Mouse (Mus musculus) kidney, adult 2 months (tissue): ENCODE data around the gene Gm26920. TPM values are rescaled to one million over a fixed set of nuclear protein-coding genes. Genes with fewer than 3 reads are reported as not detected.
"Not testable (repeated sequence)": the region's sequence is repeated elsewhere in the genome, so short reads cannot be mapped to it uniquely, and the experiment has no call there.

Experiments used
- DNase-seq: peaks from one replicate; pipeline ENCODE4 v3.0.0; 2021
- H3K27ac ChIP-seq: fragments of 200-500 bp; 2 replicates; pipeline ENCODE4 v1.5.1; 2012; ENCODE audit warnings: low read depth, low read length, control low read depth, inconsistent platforms; ENCODE audit not compliant: insufficient read depth
- H3K27me3 ChIP-seq: fragments of 200-500 bp; replicated peaks from 2 replicates; pipeline ENCODE4 v1.6.1; 2012; ENCODE audit warnings: mild to moderate bottlenecking, moderate library complexity, low read length, inconsistent platforms; ENCODE audit not compliant: control insufficient read depth, insufficient read depth
- H3K36me3 ChIP-seq: fragments of 200-500 bp; 2 replicates; pipeline ENCODE4 v1.6.1; 2012; ENCODE audit warnings: mild to moderate bottlenecking, moderate library complexity, low read length, inconsistent platforms; ENCODE audit not compliant: control insufficient read depth, insufficient read depth
- H3K4me1 ChIP-seq: fragments of 200-500 bp; 2 replicates; pipeline ENCODE4 v1.6.1; 2011; ENCODE audit warnings: low read length; ENCODE audit not compliant: control insufficient read depth, insufficient read depth
- H3K4me3 ChIP-seq: fragments of 200-500 bp; 2 replicates; pipeline ENCODE4 v1.5.1; 2011; ENCODE audit warnings: mild to moderate bottlenecking, low read depth, low read length, control low read depth; ENCODE audit not compliant: insufficient read depth
- CTCF ChIP-seq: fragments of 200-500 bp; conservative IDR thresholded peaks from 2 replicates; pipeline ENCODE4 v1.5.1; 2011; ENCODE audit warnings: low read depth, mild to moderate bottlenecking, control low read depth, low read length, moderate library complexity, mixed read lengths; ENCODE audit not compliant: insufficient read depth, insufficient read length
- POLR2A ChIP-seq: fragments of 200-500 bp; IDR thresholded peaks from one replicate; pipeline ENCODE4 v1.6.1; 2011; ENCODE audit warnings: low read depth, low read length, control low read depth
- WGBS: fragments of 180-500 bp; shearing (Covaris S2); methylation state at CpG from one replicate; pipeline ENCODE4 v1.1.7; 2018; 5-methylcytosine and 5-hydroxymethylcytosine counted together
- polyA plus RNA-seq: library from polyadenylated mRNA; depleted of rRNA; stranded (reverse); fragments of >200 nt; gene quantifications from 2 replicates; pipeline ENCODE4 v1.2.3, GENCODE M21; 2012; rRNA removed

Gene Gm26920
- 0.07 TPM in 1 of 2 replicates, not detected in the other for polyA plus RNA-seq

DNA sequence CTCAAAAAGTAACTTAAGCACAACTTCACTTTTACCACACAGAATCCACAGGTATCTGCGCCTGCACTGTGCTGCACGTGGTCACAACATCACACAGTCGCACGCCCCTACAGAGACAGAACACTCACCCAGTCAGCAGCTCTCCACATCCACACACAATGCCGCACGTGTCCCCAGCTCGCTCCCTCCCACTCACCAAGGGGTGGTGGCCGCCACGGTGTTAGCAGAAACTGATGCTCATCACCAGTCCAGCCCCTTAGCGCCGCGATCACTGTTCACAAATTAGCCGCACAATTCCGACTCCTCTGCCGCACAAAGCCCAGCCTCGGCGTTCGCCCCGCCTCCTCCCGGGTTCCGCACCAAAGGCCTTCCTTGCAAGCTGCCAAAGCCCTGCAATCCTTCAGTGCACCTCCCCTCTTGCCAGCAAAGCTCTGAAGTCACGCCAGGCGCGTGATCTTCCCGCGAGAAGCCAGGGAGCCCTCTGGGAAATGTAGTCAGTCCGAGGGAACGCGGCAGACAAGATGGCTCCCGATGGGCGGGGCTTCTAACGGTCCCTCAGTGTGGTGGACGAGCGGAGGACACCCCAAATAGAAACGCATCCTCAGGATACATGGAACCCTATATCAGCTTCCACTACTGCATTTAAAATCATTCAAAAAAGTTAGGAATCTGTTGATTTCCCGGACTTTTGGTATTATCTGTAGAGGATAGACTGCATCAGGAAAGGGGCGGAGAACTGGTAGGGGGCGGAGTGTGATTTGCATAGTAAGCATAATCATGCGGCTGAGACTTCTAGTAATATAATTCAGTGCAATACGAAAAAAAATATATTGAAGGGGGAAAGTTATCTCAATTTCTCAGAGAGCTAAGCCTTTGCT is at the start of gene Gm26920, which contains the start of gene Zfp566:
Gene Gm26920 (minus strand): TSS at position 319 of the 878 bp plus-strand sequence.
Gene Zfp566 (minus strand): TSS at position 436 of the 878 bp plus-strand sequence.
- peak within 1 kb of the TSS; percentile 68 for H3K4me3 ChIP-seq
- under 1% methylated on average over 40 of the region's 40 CpGs for WGBS
- H3K4me1 ChIP-seq = peaks cover 4% of the 10 kb centered on the region; the same call in 1 of the 2 replicates
- H3K27me3 ChIP-seq = no peaks in the 10 kb centered on the region
- TF ChIP-seq POLR2A = no peak
- TF ChIP-seq CTCF = no peak
- H3K27ac ChIP-seq = peak within 1 kb of the TSS; percentile 37; the same call in 1 of the 2 replicates
- no peaks in the 10 kb centered on the region for H3K36me3 ChIP-seq
- DNase-seq = peak; percentile 99

DNA sequence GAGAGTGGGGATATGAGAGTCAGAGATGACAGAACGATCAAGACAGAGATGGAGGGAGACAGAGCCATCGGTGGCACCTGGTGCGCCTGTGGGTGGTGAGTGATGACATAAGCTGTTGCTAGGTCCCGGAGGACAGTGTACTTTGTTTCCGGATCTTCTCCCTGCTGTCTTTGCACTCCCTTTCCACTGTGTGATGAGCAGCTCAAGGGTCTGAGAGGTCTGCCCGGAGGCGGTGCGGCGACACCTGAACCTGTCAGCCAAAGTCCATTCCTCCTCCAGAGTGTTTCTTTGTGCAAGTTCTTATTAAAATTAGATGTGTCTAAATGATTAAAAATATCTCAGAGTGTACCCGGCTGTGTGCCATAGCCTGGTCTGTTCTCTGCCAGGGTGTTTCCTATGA is 46.6 kb upstream of the Gm26920 start:
- H3K36me3 ChIP-seq = no peaks in the 10 kb centered on the region
- no peaks in the 10 kb centered on the region for H3K27me3 ChIP-seq
- H3K4me1 ChIP-seq = no peaks in the 10 kb centered on the region
- 66% methylated on average over 10 of the region's 10 CpGs for WGBS
- TF ChIP-seq POLR2A = no peak
- no peak for TF ChIP-seq CTCF
- peak; percentile 62 for DNase-seq
- H3K27ac ChIP-seq = no peak overlapping the region
- no peak overlapping the region for H3K4me3 ChIP-seq

DNA sequence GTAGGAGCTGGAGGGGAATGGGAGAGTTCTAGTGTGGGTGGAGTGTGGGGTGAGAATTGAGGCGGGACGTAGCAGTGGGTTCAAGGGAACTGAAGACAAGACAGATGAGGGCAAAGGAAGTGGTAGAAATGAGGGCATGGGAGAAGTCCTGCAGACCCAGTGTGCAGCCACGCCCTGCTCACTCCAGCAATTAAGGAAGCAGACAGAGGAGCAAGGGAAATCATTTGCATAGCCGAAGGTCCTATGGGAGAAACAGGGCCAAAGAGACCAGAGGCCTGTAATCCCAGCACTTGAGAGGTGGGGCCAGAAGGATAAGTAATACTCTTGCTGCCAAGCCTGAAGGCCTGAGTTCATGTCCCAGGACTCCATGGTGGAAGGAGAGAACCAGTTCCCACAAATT is 42.2 kb upstream of the Gm26920 start:
- TF ChIP-seq POLR2A (no peak), CTCF (no peak)
- no peak for DNase-seq
- Histone ChIP-seq H3K27ac (no peak overlapping the region), H3K4me1 (no peaks in the 10 kb centered on the region), H3K27me3 (no peaks in the 10 kb centered on the region), H3K4me3 (no peak overlapping the region), H3K36me3 (no peaks in the 10 kb centered on the region)
- WGBS = 96% methylated on average over 4 of the region's 4 CpGs

- Histone ChIP-seq H3K36me3 (no peaks in the 10 kb centered on the region), H3K4me3 (no peak overlapping the region), H3K27ac (no peak overlapping the region), H3K4me1 (no peaks in the 10 kb centered on the region), H3K27me3 (no peaks in the 10 kb centered on the region)
- TF ChIP-seq CTCF (no peak), POLR2A (no peak)
- no peak for DNase-seq
- WGBS = 97% methylated on average over 8 of the region's 8 CpGs
Observed at GRCm38 (mm10) chr7:30129900-30130299, 39.7 kb upstream of the Gm26920 start.

DNA sequence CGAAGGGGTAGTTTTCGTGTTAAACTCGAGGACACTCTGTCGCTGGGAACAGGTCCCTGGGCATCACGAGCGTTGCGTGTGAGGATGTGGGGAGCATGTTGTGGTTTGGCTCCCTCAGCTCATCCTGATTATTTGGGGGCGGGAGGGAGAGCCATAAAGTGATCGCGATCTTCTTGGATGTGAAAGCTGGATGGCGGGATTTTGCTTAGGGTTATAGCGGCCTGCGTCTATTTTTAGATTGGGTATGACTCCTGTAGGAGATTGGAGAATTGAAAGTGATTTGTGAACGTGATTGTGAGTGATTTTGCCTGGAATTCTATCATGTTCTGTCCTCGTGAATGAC is 31.9 kb upstream of the Gm26920 start:
- TF ChIP-seq POLR2A (no peak), CTCF (no peak)
- no peak for DNase-seq
- H3K27ac ChIP-seq = no peak overlapping the region
- H3K36me3 ChIP-seq = no peaks in the 10 kb centered on the region
- no peaks in the 10 kb centered on the region; the same call in 1 of the 2 replicates for H3K4me1 ChIP-seq
- 3% methylated on average over 15 of the region's 15 CpGs for WGBS
- H3K27me3 ChIP-seq = no peaks in the 10 kb centered on the region
- peak overlapping the region; percentile 94 for H3K4me3 ChIP-seq

DNA sequence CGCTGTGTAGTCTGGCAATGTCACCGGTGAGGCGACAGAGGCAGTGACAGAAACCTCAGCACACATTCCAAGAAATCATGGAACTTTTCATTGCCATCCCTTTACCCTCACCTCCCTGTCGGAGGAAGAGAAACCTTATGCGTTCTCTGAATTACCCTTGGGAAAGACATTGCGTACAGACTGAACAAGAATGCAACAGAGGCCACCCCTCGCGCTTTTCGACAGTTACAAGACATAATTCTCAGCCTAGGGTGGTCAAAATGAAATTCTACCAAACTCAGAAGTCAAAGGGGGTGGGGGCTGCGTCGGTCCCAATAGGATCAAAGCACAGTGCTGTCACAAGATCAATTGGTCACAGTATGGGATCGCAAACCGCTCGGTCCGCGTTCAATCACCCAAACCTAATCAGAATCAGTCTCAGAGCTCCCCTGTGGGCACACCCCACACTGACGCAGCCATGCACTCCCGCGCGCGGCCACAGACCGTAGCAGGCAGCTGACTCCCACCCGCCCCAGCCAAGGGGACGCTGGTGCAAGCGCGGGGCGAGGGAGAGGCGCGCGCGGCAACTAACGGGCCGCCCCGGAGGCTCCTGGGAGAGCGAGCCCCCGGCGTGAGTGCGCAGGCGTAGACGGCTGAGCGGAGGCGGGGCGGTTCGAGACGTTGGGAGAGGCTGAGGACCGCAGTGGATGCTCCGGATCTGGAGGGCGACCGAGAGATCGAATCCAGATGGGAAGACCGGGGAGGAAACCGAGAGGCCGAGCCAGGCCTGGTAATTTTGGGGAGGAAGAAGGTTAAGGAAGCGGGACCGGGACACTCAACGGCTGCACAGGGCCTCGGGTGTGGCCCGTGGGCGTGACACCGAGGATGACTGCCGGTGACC is 31.3 kb upstream of the Gm26920 start, which contains the start of gene Zfp382:
Gene Zfp382 (plus strand): TSS at position 635 of the 880 bp plus-strand sequence.
- Histone ChIP-seq H3K36me3 (no peaks in the 10 kb centered on the region), H3K27ac (peak within 1 kb of the TSS; percentile 10; the same call in 1 of the 2 replicates), H3K27me3 (no peaks in the 10 kb centered on the region), H3K4me3 (peak within 1 kb of the TSS; percentile 94), H3K4me1 (no peaks in the 10 kb centered on the region; the same call in 1 of the 2 replicates)
- WGBS = under 1% methylated on average over 61 of the region's 61 CpGs
- TF ChIP-seq POLR2A (no peak), CTCF (0 out of 2 replicates have a peak, but pooled peaks have one; percentile 0)
- DNase-seq = peak; percentile 89

- not testable (repeated sequence) for H3K27me3 ChIP-seq, DNase-seq, H3K4me1 ChIP-seq, H3K36me3 ChIP-seq, H3K4me3 ChIP-seq, H3K27ac ChIP-seq
- WGBS = 93% methylated on average over 12 of the region's 12 CpGs
Observed at GRCm38 (mm10) chr7:30117935-30118334, 27.7 kb upstream of the Gm26920 start.
